Mouse (Mus musculus) ES-Bruce4 (cell line): ENCODE measurements around the gene Kcp. TPM values are rescaled to one million over a fixed set of nuclear protein-coding genes. Genes with fewer than 3 reads are reported as not detected.

ENCODE experiments used
- H3K27ac ChIP-seq: 2 replicates; pipeline ENCODE4 v1.5.1; 2012; ENCODE audit warnings: low read length, inconsistent platforms; ENCODE audit not compliant: insufficient read depth
- H3K27me3 ChIP-seq: 2 replicates; pipeline ENCODE4 v1.6.1; 2012; ENCODE audit warnings: mild to moderate bottlenecking, low read length, inconsistent platforms; ENCODE audit not compliant: control insufficient read depth, poor library complexity, insufficient read depth, severe bottlenecking
- H3K36me3 ChIP-seq: 2 replicates; pipeline ENCODE4 v1.6.1; 2012; ENCODE audit warnings: inconsistent platforms, mild to moderate bottlenecking, low read length, moderate library complexity; ENCODE audit not compliant: control insufficient read depth, poor library complexity, insufficient read depth, severe bottlenecking
- H3K4me1 ChIP-seq: one replicate; pipeline ENCODE4 v1.8.1; 2011; ENCODE audit warnings: low read length; ENCODE audit not compliant: control insufficient read depth, insufficient read depth
- H3K4me3 ChIP-seq: 2 replicates; pipeline ENCODE4 v1.5.1; 2011; ENCODE audit warnings: low read depth, mild to moderate bottlenecking, low read length
- H3K9ac ChIP-seq: 2 replicates; pipeline ENCODE4 v1.6.1; 2012; ENCODE audit warnings: low read depth, mild to moderate bottlenecking, inconsistent platforms; ENCODE audit not compliant: poor library complexity, severe bottlenecking
- H3K9me3 ChIP-seq: replicated peaks from 2 replicates; pipeline ENCODE4 v1.6.1; 2012; ENCODE audit warnings: mild to moderate bottlenecking, low read length, inconsistent platforms; ENCODE audit not compliant: control insufficient read depth, poor library complexity, insufficient read depth, severe bottlenecking
- CTCF ChIP-seq: IDR thresholded peaks from one replicate; pipeline ENCODE4 v1.8.1; 2011; ENCODE audit warnings: low read depth, low read length
- EP300 ChIP-seq: IDR thresholded peaks from 2 replicates; pipeline ENCODE4 v1.6.1; 2011; ENCODE audit warnings: low read depth, low read length; ENCODE audit not compliant: insufficient read depth
- POLR2A ChIP-seq: IDR thresholded peaks from one replicate; pipeline ENCODE4 v1.8.1; 2011; ENCODE audit warnings: low read length; ENCODE audit not compliant: insufficient read depth
- polyA plus RNA-seq: library from polyadenylated mRNA; stranded (reverse); fragments of >200 nt; gene quantifications from 2 replicates; pipeline ENCODE4 v1.2.4, GENCODE M21; 2011; ENCODE audit warnings: low read depth; ENCODE audit not compliant: missing spikeins, insufficient read depth, insufficient read length

The Kcp gene
- polyA plus RNA-seq, 1 experiment, result 1.9 TPM

- TF ChIP-seq EP300 (no peak), POLR2A (no peak), CTCF (no peak)
- H3K9me3 ChIP-seq, result no peaks in the 10 kb centered on the region
- no peak overlapping the region for H3K9ac ChIP-seq
- no peaks in the 10 kb centered on the region for H3K36me3 ChIP-seq
- H3K4me1 ChIP-seq, result no peaks in the 10 kb centered on the region
- no peak overlapping the region for H3K27ac ChIP-seq
- no peak overlapping the region for H3K4me3 ChIP-seq
- no peaks in the 10 kb centered on the region for H3K27me3 ChIP-seq
Observed at GRCm38 (mm10) chr6:29500810-29501209, 6.9 kb downstream of the Kcp start.

DNA sequence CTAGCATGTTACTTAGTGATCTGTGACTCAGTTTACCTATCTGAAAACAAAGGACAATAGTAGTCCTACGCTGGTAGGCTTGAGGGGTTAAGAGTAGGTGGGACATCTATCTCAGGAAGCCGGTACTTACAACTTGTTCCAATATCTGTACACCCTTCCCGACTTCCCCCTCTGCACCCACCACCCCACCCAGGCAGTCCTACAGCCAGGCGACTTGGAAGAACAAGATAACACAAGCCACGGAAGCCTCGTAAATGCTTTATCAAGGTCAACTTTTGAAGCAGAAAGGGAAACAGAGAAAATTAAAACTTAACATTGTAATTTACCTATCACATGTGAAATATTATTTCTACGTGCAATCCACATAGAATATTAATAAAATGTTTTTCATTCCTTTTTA is 7.6 kb downstream of the Kcp start:
- Histone ChIP-seq H3K4me1 (no peaks in the 10 kb centered on the region), H3K9me3 (no peaks in the 10 kb centered on the region), H3K36me3 (no peaks in the 10 kb centered on the region), H3K27ac (no peak overlapping the region), H3K9ac (no peak overlapping the region), H3K4me3 (no peak overlapping the region), H3K27me3 (no peaks in the 10 kb centered on the region)
- TF ChIP-seq EP300 (no peak), POLR2A (no peak), CTCF (no peak)

DNA sequence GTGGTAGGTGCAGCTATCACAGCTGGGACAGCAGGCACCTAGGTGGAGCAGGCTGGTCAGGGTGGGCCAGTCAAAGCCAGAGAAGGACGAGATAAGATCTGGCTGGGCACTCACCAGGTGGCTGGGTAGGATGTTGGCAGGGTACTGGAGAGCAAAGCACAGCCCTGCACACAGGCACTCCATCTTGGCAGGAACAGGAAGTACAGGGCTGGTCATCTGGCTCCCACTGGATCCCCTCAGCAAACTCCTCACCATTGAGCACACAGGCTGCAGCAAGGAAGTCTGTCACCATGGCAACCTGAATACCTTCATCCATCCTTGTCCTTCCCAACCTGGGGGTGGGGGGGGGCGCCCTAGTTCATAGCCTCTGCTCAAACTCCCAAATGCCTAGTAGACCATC is 10.0 kb downstream of the Kcp start:
- TF ChIP-seq CTCF (no peak), POLR2A (no peak), EP300 (no peak)
- Histone ChIP-seq H3K9ac (no peak overlapping the region), H3K27ac (no peak overlapping the region), H3K9me3 (no peaks in the 10 kb centered on the region), H3K27me3 (no peaks in the 10 kb centered on the region), H3K4me1 (no peaks in the 10 kb centered on the region), H3K4me3 (no peak overlapping the region), H3K36me3 (no peaks in the 10 kb centered on the region)

GRCm38 (mm10) chr6:29496270-29496669 is 11.5 kb downstream of the Kcp start:
- Histone ChIP-seq H3K27ac (no peak overlapping the region), H3K9me3 (no peaks in the 10 kb centered on the region), H3K36me3 (no peaks in the 10 kb centered on the region), H3K27me3 (no peaks in the 10 kb centered on the region), H3K4me1 (no peaks in the 10 kb centered on the region), H3K4me3 (peak overlapping the region; percentile 37), H3K9ac (no peak overlapping the region)
- no peak for TF ChIP-seq CTCF
- TF ChIP-seq EP300, result no peak
- TF ChIP-seq POLR2A, result no peak

DNA sequence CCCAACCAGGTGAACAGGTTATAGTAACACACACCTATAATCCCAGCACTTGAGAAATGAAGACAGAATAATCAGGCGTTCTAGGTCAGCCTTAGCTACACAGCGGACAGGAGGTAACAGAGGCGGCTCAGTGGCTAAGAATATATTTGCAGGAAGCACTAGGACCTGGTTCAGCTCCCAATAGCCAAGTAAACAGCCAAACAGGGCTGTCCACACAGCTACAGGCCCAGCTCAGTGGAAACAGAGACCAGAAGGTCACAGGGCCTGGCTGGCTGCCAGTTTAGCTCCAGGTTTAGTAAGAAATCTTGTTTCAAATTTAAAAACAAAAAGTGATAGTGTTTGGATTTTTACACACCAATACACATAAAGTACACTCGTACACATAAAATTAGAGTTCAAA is 13.7 kb downstream of the Kcp start:
- Histone ChIP-seq H3K27me3 (no peaks in the 10 kb centered on the region), H3K27ac (no peak overlapping the region)
- TF ChIP-seq CTCF (no peak), EP300 (no peak), POLR2A (no peak)

DNA sequence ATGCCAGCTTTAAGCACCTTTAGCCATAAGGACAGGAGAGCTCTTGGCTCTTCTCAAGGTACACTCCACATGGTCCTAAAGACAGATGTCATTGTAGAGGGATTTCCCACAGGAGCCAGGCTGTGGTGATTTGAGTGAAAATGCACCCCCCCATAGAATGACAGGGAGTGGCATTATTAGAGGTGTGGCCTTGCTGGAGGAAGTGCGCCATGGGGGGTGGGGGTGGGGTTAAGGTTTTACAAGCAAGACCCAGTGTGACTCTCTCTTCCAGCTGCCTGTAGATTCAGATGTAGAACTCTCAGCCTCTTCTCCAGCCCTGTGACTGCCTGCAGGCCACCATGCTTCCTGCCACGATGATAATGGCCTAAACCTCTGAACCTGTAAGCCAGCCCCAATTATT is 21.8 kb downstream of the Kcp start:
- Histone ChIP-seq H3K4me1 (no peaks in the 10 kb centered on the region), H3K27me3 (no peaks in the 10 kb centered on the region), H3K36me3 (no peaks in the 10 kb centered on the region), H3K9me3 (no peaks in the 10 kb centered on the region), H3K4me3 (no peak overlapping the region), H3K27ac (no peak overlapping the region), H3K9ac (no peak overlapping the region)
- TF ChIP-seq CTCF (no peak), POLR2A (no peak), EP300 (no peak)

More for the DNA sequence above, 13.7 kb downstream of the Kcp start:
- H3K4me1 ChIP-seq, result no peaks in the 10 kb centered on the region
- no peak overlapping the region for H3K4me3 ChIP-seq
- no peaks in the 10 kb centered on the region for H3K36me3 ChIP-seq
- H3K9ac ChIP-seq, result no peak overlapping the region
- no peaks in the 10 kb centered on the region for H3K9me3 ChIP-seq
